Mouse (Mus musculus): ENCODE measurements around the gene Khdrbs2.

The Khdrbs2 gene

GRCm38 (mm10) chr1:32172506-32173239 is at the start of gene Khdrbs2:
Khdrbs2 (plus strand) TSS chr1:32172714.
- peak; percentile 56 for DNase-seq (ENCODE audit: low spot score)

- no peak for DNase-seq (ENCODE audit: low spot score)
Observed at GRCm38 (mm10) chr1:32174566-32174965, 2.1 kb downstream of the Khdrbs2 start.

- DNase-seq (ENCODE audit: low spot score): no peak
Observed at GRCm38 (mm10) chr1:32199664-32200260, 27.2 kb downstream of the Khdrbs2 start.

- DNase-seq (ENCODE audit: low spot score): no peak
Observed at GRCm38 (mm10) chr1:32248443-32248842, 75.9 kb downstream of the Khdrbs2 start.

- DNase-seq (ENCODE audit: low spot score): no peak
Observed at GRCm38 (mm10) chr1:32249602-32250001, 77.1 kb downstream of the Khdrbs2 start.

GRCm38 (mm10) chr1:32250337-32250736 is 77.8 kb downstream of the Khdrbs2 start:
- no peak for DNase-seq (ENCODE audit: low spot score)

- no peak for DNase-seq (ENCODE audit: low spot score)
Observed at GRCm38 (mm10) chr1:32258942-32259341, 86.4 kb downstream of the Khdrbs2 start.

GRCm38 (mm10) chr1:32270519-32270918 is 98.0 kb downstream of the Khdrbs2 start:
- DNase-seq (ENCODE audit: low spot score): no peak

- DNase-seq (ENCODE audit: low spot score): no peak
Observed at GRCm38 (mm10) chr1:32294702-32295101, 122.2 kb downstream of the Khdrbs2 start.

- DNase-seq (ENCODE audit: low spot score): no peak
Observed at GRCm38 (mm10) chr1:32301391-32301790, 128.9 kb downstream of the Khdrbs2 start.

- DNase-seq (ENCODE audit: low spot score): no peak
Observed at GRCm38 (mm10) chr1:32309074-32309473, 136.6 kb downstream of the Khdrbs2 start.

- DNase-seq (ENCODE audit: low spot score): no peak
Observed at GRCm38 (mm10) chr1:32309637-32310036, 137.1 kb downstream of the Khdrbs2 start.

- no peak for DNase-seq (ENCODE audit: low spot score)
Observed at GRCm38 (mm10) chr1:32339108-32339507, 166.6 kb downstream of the Khdrbs2 start.

GRCm38 (mm10) chr1:32347538-32347937 is 175.0 kb downstream of the Khdrbs2 start:
- DNase-seq (ENCODE audit: low spot score): no peak

GRCm38 (mm10) chr1:32352076-32352475 is 179.6 kb downstream of the Khdrbs2 start:
- DNase-seq (ENCODE audit: low spot score): no peak

GRCm38 (mm10) chr1:32363539-32363938 is 191.0 kb downstream of the Khdrbs2 start:
- DNase-seq (ENCODE audit: low spot score): no peak

GRCm38 (mm10) chr1:32397553-32397952 is 225.0 kb downstream of the Khdrbs2 start:
- no peak for DNase-seq (ENCODE audit: low spot score)

- no peak for DNase-seq (ENCODE audit: low spot score)
Observed at GRCm38 (mm10) chr1:32407651-32408050, 235.1 kb downstream of the Khdrbs2 start.

GRCm38 (mm10) chr1:32428410-32428809 is 255.9 kb downstream of the Khdrbs2 start:
- DNase-seq (ENCODE audit: low spot score): no peak

- DNase-seq (ENCODE audit: low spot score): no peak
Observed at GRCm38 (mm10) chr1:32429493-32429892, 257.0 kb downstream of the Khdrbs2 start.

GRCm38 (mm10) chr1:32430516-32430915 is 258.0 kb downstream of the Khdrbs2 start:
- no peak for DNase-seq (ENCODE audit: low spot score)

GRCm38 (mm10) chr1:32433118-32433517 is 260.6 kb downstream of the Khdrbs2 start:
- DNase-seq (ENCODE audit: low spot score): no peak

GRCm38 (mm10) chr1:32443927-32444326 is 271.4 kb downstream of the Khdrbs2 start:
- DNase-seq (ENCODE audit: low spot score): no peak

- no peak for DNase-seq (ENCODE audit: low spot score)
Observed at GRCm38 (mm10) chr1:32463103-32463516, 290.6 kb downstream of the Khdrbs2 start.

All from ovary, postnatal 14 days (tissue).